Mouse (Mus musculus) adrenal gland, postnatal 36 days (tissue): ENCODE measurements at regions not wholly inside any gene's neighbourhood (a gene's known extent, or its start where the extent isn't known, plus 50 kb on each side); places are given as distances from the start of the nearest gene placed in this dataset.

ENCODE experiments used
- DNase-seq, 2 experiments: peaks; one replicate each; pipeline ENCODE4 v3.0.0; 2021; ENCODE audit warnings: mixed read lengths in 1 of 2

DNA sequence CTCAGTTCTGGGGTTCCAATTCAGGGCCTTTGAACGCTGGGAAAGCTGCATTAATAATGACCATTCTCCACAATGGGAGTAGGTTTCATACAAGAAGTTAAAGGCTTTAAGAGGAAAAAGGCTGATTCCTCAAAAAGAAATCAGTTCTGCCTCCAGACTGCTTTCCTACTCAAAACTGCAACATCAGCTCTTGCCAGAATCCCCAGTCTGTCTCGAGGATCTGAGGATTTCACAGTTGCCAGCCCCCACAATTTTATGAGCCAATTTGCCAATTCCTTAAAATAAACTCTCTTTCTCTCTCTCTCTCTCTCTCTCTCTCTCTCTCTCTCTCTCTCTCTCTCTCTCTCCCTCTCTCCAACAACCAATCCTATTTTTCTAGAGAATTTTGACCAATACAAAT lies 51.3 kb upstream of the Nhs start:
- no peak for DNase-seq
